Mouse (Mus musculus): ENCODE results near the gene Luzp1.

Gene Luzp1

DNA sequence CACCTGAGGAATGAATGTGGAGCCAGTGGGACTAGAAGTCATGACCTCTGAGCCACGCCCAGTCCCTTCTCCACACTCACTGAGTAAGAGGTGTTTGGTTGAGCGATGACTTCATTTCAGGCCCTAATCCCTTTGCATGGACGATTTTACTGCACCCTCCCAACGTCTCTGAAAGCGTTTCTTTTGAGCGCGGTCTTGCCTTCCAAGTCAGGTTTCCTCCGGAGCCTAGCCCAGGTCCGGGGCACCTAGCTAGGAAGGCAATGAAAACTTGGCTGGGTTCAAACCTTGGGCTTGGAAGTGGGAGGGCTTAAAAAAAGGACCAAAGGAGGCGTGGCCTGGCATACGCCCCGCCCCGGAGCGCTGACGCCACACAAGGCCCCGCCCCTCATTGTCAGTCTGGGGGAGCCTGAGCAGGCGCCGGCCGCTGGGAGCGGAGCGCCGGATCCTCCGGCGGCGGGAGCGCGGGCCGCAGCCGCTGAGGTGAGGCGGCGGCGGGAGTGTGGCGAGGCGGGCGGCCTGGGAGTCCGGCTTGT, at the start of gene Luzp1:
Gene Luzp1, plus strand, starts transcription at position 391 of the 533 bp plus-strand sequence.
- peak; percentile 95 for DNase-seq

DNA sequence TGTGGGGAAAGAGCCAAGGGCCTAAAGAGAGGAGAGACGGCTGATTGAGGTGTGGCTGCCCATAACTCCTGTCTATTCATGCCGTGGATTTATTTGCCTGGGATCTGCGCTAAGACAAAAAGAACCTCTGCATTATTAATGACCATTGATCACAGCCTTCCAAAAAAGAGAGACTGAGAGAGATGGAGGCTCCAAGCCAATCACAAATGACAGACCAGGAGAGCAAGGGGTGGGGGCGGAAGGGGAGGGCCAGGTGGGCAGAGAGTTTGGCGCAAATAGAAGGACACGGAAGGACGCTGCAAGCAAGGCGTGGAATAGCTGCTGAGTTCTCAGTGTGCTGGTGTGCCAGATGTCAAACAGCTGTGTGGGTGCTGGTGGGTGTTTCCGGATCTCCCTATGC, 46.3 kb upstream of the Luzp1 start, which contains the start of gene Htr1d:
Gene Htr1d, plus strand, starts transcription at position 301 of the 400 bp plus-strand sequence.
- DNase-seq, result no peak

DNA sequence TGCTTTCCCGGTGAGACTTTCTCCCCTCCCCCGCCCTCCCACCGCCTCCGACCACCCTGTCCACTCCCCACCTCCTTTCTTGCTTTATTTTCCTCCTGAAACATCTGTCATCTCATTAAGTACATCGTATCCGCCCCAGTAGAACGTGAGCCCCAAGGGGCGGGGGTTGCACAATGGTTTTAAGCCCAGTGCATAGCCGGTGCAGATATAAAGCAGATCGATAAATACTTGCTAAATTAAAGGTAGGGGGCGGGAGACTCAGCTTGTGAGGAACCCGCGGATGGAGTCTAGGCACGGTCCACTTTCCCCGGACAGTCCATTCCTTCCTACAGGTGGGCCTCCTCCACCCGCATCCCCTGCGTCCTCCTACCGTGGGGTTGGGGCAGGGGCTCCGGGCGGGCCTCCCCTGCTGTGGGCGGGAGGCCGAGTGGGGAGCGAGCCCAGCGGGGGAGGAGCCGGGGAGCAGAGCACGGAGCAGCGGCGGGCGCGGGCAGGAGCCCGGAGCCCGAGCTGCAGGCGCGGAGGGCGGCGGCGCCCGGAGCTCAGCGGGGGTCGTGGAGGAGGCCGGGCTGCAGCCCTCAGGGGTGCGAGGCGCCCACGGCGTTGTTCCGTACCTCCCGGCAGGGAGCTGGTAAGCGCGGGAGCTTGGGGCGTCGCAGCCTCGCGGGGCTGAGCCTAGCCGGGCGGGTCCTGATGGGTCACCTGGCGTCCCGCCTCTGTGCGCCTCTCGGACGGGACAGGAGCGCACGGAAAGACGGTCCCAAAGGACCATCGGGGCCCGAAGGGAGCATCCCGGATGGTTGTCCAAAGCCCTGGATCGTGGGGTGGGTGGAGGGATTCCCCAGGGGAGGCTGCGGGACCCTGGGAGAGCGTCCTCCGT, 45.2 kb upstream of the Luzp1 start:
- DNase-seq, result peak; percentile 3 to 4

DNA sequence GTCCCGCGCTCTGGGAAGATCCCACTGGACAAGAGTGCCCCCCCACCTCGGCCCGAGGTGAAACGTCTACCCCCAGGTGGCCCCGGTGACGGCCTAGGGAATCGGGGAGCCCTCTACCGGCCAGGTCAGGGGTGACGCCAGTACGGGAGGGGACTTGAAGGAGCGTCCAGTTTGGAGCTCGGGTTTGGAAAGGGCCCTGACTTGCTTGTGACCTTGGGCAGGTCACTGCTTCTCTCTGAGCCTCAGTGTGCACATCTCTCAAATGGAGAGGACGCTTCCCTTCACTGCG, 44.6 kb upstream of the Luzp1 start:
- DNase-seq, result peak; percentile 26 to 27

DNA sequence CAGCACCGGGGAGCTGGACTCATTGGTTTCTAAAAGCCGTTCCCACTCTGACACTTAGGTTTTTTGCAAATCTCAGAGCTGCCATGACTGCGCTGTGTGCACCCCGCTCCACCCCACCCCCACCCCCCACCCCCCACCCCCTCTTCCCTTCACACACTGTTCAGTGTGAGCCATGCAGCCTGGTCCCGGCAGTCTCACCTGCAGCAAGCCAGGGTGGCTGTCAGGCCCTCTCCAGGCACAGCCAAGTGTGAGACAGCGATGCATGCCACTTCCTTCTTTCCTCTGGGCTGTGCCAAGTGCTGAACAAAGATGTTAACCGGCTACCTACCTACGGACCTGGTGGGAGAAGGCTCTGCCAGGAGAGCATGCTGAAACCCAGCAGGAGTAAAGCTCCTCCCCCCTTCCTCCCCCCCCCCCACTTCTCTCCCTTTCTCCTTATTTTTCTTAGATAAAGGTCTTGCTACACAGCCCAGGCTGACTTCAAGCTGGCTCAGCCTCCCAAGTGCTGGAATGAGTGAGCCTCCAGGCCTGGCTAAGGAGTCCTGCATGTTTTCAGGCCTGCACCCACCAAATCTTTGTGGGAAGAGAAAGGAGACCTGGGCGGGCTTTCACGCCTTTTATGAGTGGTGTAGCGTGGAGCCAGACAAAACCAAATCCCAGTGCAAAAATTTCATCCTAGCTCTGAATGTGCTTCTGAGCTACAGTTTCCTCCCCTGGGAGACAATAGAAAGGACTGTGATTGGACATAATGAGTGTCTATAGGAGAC, 38.8 kb upstream of the Luzp1 start:
- no peak for DNase-seq

DNA sequence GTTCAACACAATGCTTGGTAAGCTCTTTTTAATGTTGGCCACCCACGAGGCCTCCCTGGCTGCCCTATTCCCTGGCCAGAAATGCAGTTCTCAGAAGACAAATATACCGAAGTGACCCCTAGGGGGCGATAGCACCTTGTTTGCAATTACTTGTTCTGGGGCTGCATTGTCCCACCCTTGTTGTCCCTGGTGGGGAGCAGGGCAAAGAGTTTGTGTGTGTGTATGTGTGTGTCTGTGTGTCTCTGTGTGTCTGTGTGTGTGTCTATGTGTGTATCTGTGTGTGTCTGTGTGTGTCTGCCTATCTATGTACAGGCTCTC, 38.2 kb upstream of the Luzp1 start:
- peak; percentile 68 to 73 for DNase-seq

DNA sequence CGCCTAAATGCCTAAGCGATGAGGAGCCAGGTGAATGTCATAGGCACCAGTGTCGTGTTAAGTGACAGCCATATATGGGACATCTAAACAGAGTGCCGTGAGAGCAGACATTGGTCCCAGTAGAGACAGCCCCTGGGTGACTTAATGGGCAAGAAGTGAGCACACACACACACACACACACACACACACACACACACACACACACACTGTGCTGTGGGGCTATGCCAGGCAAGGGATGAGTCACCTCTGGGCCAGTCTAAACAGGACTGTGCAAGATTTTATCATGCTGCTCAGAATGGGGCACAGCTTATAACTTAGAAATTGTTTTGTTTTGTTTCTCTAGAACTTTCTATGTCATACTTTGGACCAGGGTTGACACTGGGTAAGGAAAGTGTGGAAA, 35.5 kb upstream of the Luzp1 start:
- no peak for DNase-seq

DNA sequence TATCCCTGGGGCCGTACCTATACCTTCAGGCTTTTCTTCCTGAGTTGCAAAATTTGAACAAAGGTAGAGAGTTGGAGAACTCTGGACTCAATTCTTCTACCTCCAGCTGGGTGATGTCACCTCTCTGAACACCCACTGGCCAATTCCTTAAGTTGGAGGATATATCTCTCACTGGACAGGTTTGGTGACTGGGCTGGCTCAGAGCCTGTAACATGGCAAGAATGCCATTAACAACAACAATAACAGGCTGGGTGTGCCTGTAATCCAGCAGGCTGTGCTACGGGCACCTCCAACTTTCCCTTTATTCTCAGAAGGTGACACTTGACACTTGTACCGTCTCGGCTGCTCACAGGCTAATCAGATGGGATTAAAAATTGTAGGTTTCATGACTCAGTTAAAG, 30.5 kb upstream of the Luzp1 start:
- no peak for DNase-seq

DNA sequence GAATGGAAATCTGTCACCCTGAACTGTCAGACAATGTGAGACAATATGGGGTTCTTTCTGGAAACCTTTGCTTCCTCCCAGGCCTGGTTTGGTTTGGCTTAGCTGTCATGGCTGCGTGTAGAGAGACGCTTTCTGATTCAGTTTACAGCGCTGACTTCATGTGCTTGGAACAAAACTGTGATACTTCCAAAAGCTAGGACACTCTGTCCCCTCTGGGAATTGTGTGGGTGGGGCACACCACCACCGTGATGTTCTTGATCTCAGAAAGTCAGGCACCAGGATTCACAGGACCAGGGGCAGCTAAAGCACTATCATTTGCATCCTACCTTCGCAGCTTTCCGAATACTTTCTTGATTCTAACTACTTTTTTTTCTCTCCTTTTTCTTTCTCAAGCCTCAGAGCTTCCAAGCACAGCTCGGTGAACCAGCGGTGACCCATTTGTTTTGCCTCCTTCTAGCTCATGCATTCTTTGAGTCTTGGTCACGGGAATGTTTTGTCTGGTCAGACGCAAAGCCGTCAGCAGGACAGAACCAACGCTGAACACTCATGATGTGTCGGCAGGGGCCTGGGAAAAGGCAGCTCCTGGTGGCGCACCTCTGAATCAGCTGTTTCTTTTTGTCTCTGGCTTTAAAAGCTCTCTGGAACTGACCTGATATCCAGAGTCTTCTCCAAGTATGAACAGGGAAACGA, 28.1 kb upstream of the Luzp1 start:
- DNase-seq, result no peak

DNA sequence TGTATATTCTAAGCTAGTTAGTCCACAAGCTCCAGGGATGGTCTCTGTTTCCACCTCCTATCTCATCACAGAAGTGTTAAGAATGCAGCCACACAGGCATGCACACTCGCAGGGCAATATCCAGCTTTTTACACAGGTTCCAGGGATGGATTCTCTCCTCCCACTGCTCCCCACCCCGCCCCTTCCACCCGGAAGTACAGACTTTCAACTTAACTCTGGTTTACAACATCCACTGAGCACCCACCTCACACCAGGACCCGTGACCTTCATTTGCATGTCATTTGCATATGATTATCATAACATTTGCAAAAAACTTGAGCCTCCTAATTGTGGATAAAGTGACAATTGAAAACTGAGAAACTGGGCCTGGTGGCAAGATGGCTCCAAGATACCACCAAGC, 25.0 kb upstream of the Luzp1 start:
- no peak for DNase-seq

DNA sequence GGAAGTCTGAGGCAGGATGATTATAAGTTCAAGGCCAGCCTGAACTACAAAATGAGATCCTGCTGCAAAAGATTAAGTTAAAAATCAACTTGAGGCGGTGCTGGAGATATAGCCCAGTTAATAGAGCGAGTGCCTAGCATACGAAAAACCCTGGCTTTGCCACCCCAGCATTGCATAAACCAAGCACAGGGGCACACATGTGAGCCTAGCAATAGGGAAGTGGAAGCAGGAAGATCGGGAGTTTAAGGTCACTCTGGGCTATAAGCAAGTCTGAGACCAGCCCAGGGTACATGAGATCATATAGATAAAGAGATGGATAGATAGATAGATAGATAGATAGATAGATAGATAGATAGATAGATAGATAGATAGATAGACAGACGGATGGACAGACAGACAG, 19.8 kb upstream of the Luzp1 start:
- DNase-seq, result no peak

DNA sequence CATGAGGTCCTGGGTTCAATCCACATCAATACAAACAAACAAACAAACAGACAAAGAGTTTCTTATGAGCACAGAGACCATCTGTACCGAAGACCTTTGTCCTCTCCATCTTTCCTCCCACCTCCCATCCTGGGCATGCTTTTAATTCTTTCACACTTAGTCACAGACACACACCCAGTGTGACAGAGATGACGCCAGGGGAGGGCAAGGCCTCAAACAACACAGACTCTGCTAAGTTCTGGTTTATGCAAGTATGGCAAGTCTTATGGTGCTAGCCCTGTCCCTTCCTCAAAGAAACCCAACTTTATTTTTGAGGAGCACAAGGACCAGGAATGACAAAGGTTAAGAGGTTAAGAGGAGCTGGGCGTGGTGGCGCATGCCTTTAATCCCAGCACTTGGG, 19.3 kb upstream of the Luzp1 start:
- no peak for DNase-seq

DNA sequence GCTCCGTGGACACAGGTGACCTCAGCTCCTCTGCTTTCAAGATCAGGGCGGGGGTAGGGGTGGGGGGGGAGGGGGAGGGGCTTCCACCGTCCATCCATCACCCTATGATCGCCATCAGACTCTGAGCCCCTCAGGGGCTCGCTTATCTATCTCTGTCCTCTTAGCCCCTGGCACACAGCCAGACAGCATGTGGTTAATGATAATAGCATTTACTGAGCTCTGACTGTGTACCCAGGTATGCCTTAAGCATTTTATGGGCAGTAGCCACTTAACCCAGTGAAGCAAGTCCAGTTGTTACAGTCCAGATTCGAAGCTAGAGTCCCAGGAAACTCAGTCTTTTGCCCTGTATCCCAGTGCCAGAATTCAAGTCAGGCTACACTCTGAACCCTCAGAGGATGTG, 18.0 kb upstream of the Luzp1 start:
- DNase-seq, result no peak

DNA sequence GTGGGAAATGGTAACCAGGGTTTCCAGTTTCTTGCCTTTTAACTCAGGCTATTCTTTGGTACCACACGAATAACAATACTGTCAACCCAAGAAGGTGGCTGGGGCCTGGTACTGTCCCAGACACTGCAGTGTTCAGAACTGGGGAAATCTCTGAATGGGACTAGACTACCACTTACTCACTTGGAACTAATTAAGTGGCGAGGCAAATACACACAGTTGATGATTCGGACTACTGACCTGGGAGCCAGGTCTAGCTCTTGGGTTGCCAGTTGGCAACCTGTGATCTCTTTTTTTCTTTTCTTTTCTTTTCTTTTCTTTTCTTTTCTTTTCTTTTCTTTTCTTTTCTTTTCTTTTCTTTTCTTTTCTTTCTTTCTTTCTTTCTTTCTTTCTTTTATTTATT, 17.3 kb upstream of the Luzp1 start:
- DNase-seq, result no peak

DNA sequence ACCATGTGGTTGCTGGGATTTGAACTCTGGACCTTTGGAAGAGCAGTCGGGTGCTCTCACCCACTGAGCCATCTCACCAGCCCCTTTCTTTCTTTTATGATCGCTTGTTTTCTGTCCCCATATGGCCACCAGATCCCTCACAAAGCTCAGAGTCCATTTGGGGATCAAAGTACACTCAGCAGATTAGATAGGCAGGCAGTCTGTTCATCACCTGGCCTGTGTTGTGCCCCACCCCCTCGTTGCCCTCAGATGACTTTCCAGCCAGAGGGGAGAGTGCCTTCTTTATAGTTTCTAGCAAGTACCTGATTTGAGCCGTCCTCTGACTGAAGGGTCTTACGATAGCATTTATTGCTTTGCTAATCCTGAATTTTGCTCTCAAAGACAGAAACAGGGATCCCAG, 16.8 kb upstream of the Luzp1 start:
- DNase-seq, result no peak

DNA sequence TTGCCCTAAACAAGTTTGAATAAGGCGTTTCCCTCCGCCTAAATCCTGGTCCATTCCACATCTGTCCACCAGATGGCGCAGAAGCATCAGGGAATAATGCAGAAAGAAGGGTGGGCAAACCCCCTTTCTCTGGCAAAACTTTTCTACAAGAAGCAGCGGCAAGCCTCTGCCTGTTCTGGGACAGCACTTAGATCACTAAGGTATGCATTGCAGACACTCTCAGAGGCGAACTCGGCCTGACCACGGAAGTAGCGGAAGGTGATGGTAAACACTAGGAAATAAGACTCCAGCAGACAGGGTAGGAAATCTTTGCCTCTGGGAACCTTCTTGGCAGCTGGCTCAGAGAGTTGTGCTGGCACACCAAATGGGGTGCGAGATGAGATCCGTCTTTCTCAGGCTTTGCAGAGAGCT, 14.7 kb upstream of the Luzp1 start:
- DNase-seq, result peak; percentile 77 to 79

DNA sequence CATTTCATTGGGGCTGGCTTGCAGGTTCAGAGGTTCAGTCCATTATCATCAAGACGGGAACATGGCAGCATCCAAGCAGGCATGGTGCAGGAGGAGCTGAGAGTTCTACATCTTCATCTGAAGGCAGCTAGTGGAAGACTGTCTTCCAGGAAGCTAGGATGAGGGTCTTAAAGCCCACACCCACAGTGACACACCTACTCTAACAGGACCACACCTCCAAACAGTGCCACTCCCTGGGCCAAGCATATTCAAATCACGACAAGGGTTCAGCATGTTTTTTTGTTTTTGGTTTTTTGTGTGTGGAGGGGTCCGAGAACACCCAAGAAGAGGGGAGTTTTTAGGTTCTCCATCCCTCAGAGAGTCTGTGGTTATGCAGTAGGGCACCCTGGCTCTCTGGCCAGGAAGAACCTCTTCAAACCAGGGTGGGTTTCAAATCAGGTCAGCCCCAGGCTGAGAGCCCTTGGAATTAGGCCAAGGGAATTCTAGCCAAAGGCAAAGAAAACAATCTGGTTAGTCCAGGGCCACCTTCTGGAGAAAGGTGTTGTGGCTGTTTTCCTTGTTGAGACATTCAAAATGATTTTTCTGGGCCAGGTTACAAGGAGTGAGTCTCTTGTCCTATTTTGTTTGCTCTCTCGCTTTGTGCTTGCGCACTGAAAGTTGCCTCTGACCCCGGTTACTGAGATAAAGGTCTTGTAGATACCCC, 12.9 kb upstream of the Luzp1 start:
- no peak for DNase-seq

DNA sequence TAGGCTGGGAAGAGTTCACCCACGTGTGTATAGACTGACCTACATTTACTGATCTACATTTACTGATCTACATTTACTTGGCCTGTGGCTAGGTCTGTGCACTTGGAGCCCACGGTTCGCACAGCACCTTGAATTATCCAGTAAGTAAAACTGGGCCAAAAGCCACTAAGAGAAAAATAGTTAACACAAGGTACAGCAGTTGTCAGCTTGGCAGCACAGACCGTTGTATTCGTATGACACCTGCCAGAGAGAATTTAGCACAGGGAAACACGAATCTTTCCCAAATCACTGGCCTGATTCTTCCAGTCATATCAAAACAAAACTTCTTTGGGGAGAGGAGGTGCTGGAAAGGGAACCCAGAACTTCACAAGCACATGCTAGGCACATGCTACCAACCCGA, 11.3 kb upstream of the Luzp1 start:
- DNase-seq, result no peak

DNA sequence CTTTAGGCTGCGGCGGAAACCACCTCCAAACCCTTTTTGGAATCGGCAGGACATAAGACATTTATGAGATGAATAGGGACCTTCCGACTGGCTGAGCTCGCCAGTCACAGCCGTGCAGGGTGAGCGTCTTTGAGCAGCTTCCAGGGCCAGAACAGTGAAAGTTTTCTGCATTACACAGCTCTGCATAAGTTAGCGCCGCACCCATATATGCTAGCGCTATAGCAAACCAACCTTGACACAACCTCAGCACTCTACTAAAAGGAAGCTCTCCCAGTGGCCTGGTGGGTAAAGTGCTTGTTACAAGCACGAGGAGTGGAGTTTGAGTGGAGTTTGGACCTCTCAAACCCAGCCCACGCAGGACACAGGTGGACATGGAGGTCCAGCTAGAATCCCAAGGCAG, 10.4 kb upstream of the Luzp1 start:
- DNase-seq, result no peak

DNA sequence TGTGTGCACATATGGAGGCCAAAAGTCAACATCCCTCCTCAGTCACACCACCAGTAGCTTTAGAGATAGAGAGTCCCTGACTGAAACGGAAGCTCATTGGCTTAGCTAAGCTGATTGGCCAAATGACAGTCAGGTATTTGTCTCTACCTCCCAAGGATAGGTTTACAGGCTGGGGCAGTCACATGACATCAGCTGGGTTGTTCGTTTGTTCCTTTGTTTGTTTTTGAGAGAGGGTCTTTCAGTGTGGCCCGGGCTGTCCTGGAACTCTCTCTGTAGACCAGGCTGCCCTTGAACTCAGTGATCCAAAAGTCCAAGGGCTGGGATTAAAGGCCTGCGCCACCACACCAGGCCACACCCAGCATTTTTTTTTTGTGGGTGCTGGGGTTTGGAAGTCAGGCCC, 8.4 kb upstream of the Luzp1 start:
- DNase-seq, result no peak

DNA sequence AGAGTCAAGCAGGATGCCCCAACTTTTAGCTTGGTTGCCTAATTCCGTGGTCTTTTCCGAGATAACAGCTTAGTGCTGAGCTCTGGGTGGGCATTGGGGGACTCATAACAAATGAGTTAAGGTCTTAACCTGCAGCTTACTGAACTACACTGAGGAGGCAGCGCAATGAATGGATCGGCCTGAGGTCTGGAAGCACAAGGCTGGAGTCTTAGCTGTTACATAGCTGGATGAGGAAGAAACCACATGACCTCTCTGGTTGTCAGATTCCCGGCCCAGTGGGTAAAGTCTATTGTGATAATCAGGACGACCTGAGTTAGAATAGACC, 7.8 kb upstream of the Luzp1 start:
- no peak for DNase-seq

DNA sequence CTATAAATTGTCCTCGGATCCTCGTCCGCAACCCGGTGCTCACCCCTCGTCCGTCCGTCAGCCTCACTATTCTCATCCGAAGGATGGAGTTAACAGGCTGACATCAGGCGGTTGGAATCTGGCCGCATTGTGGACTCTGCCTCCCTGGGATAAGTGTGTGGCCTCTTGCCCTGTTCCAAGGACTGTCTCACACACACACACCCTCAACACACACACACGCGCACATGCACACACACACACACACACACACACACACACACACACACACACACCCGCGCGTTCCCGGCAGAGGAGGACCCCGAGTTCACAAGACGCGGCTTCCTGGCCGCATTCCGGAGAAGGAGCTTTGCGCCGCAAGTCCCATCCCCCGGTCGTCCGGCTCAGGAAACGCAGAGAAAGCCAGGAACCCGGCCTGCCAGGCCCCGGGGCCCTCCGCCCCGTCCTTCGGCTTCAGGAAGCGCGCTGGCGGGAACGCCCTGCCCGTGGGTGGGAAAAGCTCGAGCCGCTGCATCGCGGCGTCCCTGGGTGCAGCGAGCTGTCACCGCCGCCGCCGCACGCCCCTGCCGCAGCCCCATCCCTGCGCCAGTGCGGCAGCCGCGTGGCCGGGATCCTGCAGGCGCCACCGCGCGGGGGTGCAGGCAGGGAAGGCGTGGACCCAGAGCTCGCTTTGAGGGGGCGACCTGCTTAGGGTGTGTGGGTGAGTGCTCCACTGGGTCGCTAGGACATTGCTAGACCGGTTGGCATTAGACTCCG, 7.3 kb upstream of the Luzp1 start, which contains the start of gene 6030445D17Rik:
Gene 6030445D17Rik, plus strand, starts transcription at position 165 of the 753 bp plus-strand sequence.
- peak; percentile 23 to 38 for DNase-seq

DNA sequence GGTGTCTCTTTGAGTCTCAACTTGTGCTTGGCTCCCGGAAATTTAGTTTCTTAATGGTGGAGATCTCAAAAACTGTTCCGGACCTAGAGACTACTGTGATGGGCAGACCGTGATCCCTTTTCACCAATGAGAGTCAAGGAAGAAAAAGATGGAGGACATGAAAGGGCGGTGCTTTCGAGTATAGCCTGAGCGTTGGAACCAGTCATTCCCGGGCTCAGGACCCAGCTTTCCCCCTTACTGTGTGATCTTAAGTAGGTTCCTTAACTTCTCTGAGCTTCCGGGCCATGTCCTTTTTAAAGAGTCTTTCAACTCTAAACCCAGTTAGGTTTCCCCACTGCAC, 6.8 kb upstream of the Luzp1 start:
- no peak for DNase-seq
